Mouse (Mus musculus) monocyte, adult 5-6 weeks (primary cell): Measurements from ENCODE around the gene Xdh. TPM values are rescaled to one million over a fixed set of nuclear protein-coding genes. Genes with fewer than 3 reads are reported as not detected.

Source experiments
- ATAC-seq: fragments of 153-309, 156-312 bp; replicated peaks from 2 replicates; pipeline ENCODE4 v1.8.0; 2017; ENCODE audit warnings: mild to moderate bottlenecking; ENCODE audit not compliant: low TSS enrichment, insufficient number of reproducible peaks, severe bottlenecking, poor library complexity, low FRiP score
- total RNA-seq: library from RNA; stranded (forward); fragments of 200-1000, 200-491, 200-594 nt; gene quantifications from 3 replicates; pipeline ENCODE4 v1.2.3, GENCODE M21; 2017

The Xdh gene
- total RNA-seq, result 292 to 373 TPM (median 293 TPM) in 3 replicates

DNA sequence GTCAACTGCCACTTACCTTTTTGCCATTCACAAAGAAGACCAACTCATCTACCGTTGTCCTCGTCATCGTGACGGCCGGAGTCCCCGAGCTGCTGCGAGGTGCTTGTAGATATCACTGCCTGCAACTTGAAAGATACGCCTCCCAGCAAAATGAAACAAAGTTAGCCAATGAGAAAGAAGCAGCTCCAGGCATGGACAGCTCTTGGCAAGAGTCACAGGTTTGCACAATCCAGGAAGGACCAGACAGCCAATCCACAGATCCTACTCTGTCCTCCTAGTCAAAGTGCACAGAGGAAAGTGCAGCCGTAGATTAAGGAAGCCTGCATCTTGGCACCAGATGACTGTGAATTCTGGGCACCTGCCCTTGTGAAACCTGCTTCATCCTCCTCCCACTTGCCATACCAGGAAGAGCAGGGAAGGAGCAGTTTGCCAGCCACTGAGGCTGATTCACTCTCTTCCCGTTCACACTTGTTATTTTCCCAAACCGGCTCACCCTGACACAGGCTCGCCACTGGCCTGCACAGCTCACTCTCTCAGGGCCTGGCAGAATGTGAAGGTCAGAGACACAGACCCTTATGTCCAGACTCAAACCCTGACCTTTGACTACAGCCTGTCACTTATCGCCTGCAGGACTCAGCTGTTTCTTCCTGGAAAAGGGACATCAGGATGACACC, at the start of gene Xdh:
Gene Xdh (minus strand): TSS at position 135 of the 674 bp plus-strand sequence.
- ATAC-seq, result peak; percentile 61

DNA sequence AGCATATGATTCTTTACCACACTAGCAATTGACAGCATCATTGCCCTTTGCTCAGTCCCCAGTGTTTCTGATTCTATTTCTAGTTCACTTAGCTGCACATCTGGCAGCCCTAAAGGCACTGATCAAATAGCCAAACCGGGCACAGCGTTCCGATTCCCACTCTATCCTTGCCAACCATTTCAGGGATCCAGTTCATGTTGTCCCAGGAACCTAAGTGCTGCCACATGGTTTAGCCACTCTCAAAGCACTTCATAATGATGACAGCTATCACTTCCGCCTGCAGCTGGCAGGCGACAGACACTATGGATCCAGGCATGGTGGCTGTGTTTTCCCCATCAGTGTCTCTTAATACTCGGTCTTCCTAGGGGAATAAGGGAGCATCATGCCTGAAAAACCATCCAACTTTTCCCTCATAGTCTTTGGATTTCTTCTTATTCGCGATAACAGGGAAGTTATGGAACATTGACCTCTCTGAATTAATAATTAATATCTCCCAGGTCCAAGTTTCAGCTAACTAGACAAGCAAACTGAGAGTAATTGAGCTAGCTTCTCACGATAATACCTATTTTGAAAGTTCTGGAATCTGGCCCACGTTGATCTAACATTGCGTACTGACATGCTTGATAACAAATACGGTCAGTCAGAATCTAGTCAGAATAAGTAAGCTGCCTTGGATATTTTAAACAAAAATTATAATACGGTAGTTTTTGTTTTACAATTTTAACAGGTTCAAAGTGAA, 46.1 kb upstream of the Xdh start:
- ATAC-seq, result no peak

- no peak for ATAC-seq
Measured at GRCm38 (mm10) chr17:73991264-73991663, 41.3 kb upstream of the Xdh start.

DNA sequence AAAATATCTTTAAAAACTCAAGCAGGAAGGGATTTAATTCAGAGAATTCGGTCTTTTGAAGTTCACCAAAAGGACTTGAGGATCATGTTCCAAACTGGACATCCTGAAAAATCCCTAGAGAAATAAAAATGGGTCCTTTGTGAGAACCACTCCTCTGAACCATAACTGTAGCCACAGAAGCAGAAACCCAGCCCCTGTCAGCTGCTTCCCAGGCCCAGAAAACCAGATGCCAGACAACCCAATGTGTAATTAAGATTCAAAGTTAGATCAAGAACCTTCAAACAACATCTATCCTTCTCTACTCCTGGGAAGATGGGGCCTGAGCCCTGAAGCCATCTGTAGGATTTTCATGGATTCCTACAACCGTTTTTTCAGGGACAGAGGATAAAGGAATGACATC, 36.6 kb upstream of the Xdh start:
- ATAC-seq, result no peak

DNA sequence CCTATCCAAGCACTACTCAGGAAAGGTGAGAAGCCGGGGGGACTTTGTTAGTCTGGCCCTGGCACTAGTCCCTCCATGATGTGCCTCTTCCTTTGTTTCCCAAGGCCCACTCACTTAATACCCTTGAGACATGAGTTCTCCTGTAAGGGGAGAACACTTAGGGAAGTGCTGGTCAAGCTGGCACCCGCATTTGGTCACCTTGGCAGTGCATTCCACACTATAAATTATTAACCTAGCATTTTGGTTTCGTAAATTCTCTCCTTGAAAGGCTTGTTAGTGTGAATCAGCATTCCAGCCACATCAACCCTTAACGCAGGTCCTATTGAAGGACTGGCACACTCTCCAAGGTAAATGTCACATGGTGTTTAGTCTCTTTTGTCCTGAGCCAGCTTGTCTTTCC, 35.9 kb upstream of the Xdh start:
- ATAC-seq, result no peak

- ATAC-seq, result no peak
Measured at GRCm38 (mm10) chr17:73984508-73984907, 34.5 kb upstream of the Xdh start.

- ATAC-seq, result no peak
Measured at GRCm38 (mm10) chr17:73982871-73983270, 32.9 kb upstream of the Xdh start.

GRCm38 (mm10) chr17:73976066-73976465, 26.1 kb upstream of the Xdh start:
- ATAC-seq, result no peak

DNA sequence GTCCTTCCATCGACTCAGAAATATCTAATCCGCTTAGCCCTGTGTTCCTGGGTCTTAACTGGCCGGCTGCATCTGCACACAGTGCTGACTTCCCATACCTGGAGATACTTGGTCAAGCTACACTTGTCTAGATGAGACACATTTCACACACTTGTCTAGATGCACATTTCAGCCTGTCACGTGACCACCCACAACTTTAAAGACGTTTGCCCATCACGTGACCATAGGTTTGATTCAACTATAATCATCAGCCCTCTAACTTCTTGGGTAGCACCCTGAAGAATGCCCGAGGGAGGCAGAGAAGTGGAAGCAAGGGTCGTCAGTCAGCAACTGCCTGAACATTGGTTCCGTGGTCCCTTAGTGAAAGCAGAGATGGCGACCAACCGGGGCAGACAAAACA, 22.7 kb upstream of the Xdh start:
- ATAC-seq, result no peak

- no peak for ATAC-seq
Measured at GRCm38 (mm10) chr17:73971291-73971690, 21.3 kb upstream of the Xdh start.

DNA sequence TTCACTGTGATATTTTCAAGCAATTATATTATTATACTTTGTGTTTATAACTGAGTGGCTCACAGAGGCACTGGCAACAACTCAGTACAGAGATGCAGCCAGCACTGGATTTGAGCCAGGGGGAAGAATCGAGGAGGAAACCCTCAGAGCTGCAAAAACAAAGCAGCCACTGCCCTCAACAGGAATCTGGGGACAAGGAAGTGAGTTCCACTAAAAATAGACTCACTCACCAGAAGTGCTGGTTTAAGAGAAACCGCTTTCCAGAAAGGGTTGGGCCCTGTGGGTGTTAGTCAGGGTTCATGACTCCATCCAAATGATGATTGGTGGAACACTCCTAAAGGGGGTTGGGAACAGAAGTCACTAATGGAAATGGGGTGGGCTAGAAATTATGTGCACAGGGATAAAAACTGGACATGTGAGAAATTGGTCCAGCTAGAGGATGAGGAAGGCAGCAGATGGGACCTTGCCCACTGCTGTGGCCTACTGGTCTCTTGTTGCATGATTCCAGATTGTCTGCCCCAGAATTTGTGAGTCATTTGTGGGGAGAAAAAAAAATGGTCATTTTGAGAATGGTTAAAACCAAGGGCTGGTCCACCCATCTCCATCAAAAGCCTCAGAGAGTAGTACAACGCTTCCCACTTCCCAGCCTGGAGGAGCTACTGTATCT, 20.5 kb upstream of the Xdh start:
- peak; percentile 83; the same call in 1 of the 2 replicates for ATAC-seq

DNA sequence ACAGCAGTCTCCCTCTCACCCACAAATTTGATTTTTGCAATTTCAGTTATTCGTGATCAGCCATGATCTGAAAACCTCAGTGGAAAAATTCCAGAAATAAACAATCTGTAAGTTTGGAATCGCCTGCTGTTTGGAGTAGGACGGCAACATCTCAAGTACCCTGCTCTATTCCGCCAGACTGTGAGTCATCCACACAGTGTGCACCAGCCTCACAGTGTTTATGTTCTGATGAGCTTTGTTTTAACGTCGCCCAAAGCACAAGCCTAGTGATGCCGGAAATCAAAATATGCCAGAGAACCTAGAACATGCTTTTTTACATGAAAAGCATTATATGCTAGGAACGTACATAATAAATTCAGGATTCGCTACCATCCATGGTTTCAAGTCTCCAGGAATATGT, 14.9 kb upstream of the Xdh start:
- ATAC-seq, result no peak

DNA sequence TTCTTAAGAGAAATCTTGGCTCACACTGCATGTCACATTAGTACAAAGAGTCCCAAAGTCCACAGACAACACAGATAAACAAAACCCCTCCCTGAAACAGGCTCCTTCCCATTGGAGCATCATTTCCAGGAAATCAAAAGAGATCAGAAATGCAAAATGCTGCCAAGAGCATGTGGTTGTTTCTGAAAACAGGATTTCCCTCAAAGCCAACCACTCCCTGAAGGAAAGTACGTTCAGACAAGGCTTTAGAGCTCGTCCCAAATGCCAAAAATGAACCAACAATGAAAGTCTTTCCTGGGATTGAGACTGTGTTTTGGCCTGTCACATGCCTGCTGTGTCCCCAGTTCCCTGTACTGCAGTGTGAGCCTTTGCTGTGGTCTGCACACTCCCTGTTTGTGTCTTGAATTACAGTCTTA, 12.6 kb upstream of the Xdh start:
- ATAC-seq, result no peak

DNA sequence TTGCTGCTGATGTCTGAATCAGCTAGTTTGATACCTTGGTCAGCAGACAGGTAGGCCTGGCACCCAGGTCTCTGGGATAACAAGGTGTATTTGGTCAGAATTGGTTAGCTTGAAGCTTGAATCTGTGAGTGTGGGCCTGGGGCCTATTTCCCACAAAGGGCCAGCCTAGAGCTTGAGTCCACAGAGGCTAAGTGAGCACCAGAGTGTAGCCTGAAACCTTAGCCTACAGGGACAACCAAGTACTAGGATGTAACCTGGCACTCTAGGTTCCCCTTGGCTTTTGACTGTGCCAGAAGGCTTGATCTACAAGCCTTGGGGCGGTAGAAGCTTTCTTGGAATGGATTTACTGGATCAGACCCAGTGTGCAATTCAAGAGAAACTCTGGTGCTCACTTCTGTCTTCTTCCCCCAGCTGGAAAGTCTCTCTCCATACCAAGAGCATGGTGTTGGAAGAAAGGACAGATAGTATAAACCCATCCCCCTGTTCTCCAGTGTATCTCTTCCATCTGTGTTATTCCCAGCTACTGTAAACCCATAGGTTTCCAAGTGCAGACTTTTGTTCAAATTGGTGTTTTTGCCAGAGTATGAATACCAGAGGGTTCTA, 11.9 kb upstream of the Xdh start:
- no peak for ATAC-seq

DNA sequence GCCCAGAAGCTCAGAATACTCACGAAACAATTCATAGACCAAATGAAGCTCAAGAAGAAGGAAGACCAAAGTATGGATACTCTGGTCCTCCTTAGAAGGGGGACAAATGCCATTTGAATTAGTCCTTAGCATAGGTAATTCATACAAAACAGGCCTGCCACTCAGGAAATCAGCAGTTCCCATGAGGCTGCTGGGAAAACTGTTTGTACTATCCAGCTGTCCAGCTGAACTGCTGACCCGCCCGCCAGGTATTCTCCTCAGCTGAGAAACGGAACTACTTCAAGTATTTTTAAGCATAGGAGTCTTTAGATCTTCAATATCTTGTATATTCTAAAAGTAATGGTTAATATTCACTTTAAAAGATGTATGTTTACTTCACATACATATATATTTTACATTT, 10.7 kb upstream of the Xdh start:
- ATAC-seq, result no peak

DNA sequence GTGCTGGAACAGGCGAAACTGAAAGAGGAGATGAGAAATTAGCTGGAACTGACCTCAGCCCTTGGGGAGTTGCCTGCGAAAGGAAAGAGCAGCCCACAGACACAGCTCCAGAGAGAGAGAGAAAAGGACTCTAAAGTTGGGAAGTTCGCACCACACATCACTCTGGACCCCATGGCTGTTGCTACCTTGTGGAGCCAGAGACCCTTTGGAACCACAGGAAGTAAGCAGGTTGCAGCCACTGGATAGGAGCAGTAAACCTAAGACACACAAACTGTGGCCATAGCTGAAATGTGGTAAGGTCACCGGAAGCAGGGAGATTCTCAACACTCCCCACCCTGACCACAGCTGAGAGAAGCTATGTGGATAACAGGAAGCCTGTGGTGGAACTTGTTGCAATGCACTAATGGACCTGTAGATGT, 2.1 kb upstream of the Xdh start:
- peak; percentile 79 for ATAC-seq

GRCm38 (mm10) chr17:73950970-73951369, 974 bp upstream of the Xdh start:
- no peak for ATAC-seq

DNA sequence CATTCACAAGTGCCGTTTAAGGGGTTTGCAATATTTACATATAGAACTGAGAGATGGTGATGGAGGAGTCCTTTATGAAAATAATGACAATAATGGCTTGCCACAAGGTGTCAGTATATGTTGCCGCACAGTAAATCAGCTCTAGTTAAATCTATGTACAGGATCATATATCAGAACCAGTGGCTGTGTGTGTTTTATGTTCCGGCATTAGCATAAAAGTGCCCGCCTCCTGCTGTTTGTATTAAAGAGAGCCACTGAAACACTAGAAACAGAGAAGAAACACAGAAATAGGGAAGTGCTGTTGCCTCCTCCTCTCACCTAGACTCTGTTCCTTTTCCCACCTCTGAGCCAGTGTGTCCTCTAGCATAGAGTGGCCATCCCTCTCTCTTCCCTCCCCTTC, 498 bp downstream of the Xdh start:
- peak; percentile 36 for ATAC-seq

DNA sequence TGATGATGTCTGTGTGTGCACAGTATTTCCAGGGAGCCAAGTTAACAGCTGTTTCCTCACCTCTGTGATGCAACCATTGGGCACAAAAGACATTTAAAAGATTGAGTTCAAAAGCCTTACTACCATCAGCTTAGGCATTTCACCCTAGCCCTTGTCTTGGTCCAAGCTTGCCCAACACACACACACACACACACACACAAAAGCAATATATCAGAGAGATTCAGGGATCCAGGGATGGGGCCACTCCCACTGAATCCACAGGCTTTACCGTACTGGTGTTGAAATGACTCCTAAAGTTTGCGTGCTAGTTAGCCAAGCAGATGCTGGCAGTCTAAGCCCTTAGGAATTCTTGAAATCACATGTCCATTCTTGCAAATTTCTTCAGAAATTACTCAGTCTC, 1.2 kb downstream of the Xdh start:
- no peak for ATAC-seq
